Mouse (Mus musculus): ENCODE measurements around the gene Ogfod3.

- TF ChIP-seq POLR2A (IDR thresholded peaks at IDR 0.05; ENCODE audit: borderline replicate concordance, insufficient read depth, low read length) = no peak
- no peak for TF ChIP-seq CTCF (IDR thresholded peaks at IDR 0.05; ENCODE audit: borderline replicate concordance, insufficient read depth, low read depth, low read length)
Measured at GRCm38 (mm10) chr11:121145865-121146264, 58.6 kb downstream of the Ogfod3 start, which contains the start of gene Tex19.1.

Measured in cerebellum, adult 2 months (tissue).